Mouse (Mus musculus) limb, embryonic 14.5 days (tissue): ENCODE data around the gene Uqcrq. TPM values are rescaled to one million over a fixed set of nuclear protein-coding genes. Genes with fewer than 3 reads are reported as not detected.

ENCODE experiments used
- ATAC-seq: fragments of 200-750 bp; cut with Nextera tagmentation; 2 replicates; pipeline ENCODE4 v1.8.0; 2017; ENCODE audit warnings: low read depth, moderate number of reproducible peaks, moderate TSS enrichment; ENCODE audit not compliant: low FRiP score
- DNase-seq: peaks from one replicate; pipeline ENCODE4 v3.0.0-alpha.2; 2015; ENCODE audit warnings: low spot score
- H3K27ac ChIP-seq: fragments of 300-500 bp; sonication (generic); replicated peaks from 2 replicates; pipeline ENCODE4 v1.5.1; 2014; ENCODE audit warnings: low read depth, mild to moderate bottlenecking, low read length, moderate library complexity, mixed read lengths
- H3K27me3 ChIP-seq: fragments of 300-500 bp; sonication (generic); 2 replicates; pipeline ENCODE4 v1.6.1; 2014; ENCODE audit warnings: low read length, mixed read lengths; ENCODE audit not compliant: control insufficient read depth, insufficient read depth
- H3K36me3 ChIP-seq: fragments of 300-500 bp; sonication (generic); 2 replicates; pipeline ENCODE4 v1.6.1; 2014; ENCODE audit warnings: mild to moderate bottlenecking, low read length, moderate library complexity, mixed read lengths; ENCODE audit not compliant: control insufficient read depth, insufficient read depth
- H3K4me1 ChIP-seq: fragments of 300-500 bp; sonication (generic); 2 replicates; pipeline ENCODE4 v1.6.1; 2014; ENCODE audit warnings: antibody characterized with exemption, low read length, mixed read lengths; ENCODE audit not compliant: control insufficient read depth, insufficient read depth
- H3K4me2 ChIP-seq: fragments of 300-500 bp; sonication (generic); replicated peaks from 2 replicates; pipeline ENCODE4 v1.6.1; 2014; ENCODE audit warnings: low read depth, mild to moderate bottlenecking, low read length, moderate library complexity; ENCODE audit not compliant: severe bottlenecking
- H3K4me3 ChIP-seq: fragments of 300-500 bp; sonication (generic); replicated peaks from 2 replicates; pipeline ENCODE4 v1.5.1; 2014; ENCODE audit warnings: low read length
- H3K9ac ChIP-seq: fragments of 300-500 bp; sonication (generic); 2 replicates; pipeline ENCODE4 v1.6.1; 2014; ENCODE audit warnings: mild to moderate bottlenecking, low read depth, low read length, moderate library complexity; ENCODE audit not compliant: severe bottlenecking
- H3K9me3 ChIP-seq: fragments of 300-500 bp; sonication (generic); 2 replicates; pipeline ENCODE4 v1.6.1; 2016; ENCODE audit warnings: low read length; ENCODE audit not compliant: control insufficient read depth
- POLR2A ChIP-seq: fragments of 200-500 bp; IDR thresholded peaks from 2 replicates; pipeline ENCODE4 v1.8.0; 2012; ENCODE audit warnings: inconsistent platforms, mild to moderate bottlenecking, moderate library complexity, borderline replicate concordance; ENCODE audit not compliant: insufficient read depth, insufficient read length; ENCODE audit errors: extremely low read depth
- whole genome bisulfite sequencing: fragments of 180-500 bp; shearing (Covaris S2); extraction: QIAGEN DNeasy Blood & Tissue Kit; methylation state at CpG from one replicate; pipeline ENCODE4 v1.1.7; 2014; 5-methylcytosine and 5-hydroxymethylcytosine counted together
- polyA plus RNA-seq, 2 experiments: library from polyadenylated mRNA; depleted of rRNA in 1 of 2; stranded (reverse) in 1 of 2; unstranded in 1 of 2; fragments of >200 nt; fragmentation: Nextera tagmentation in 1 of 2; extraction: Ambion mirVana in 1 of 2; gene quantifications; 2 replicates each; pipeline versions ENCODE4 v1.2.1 to v1.2.3; 2012 to 2014

The Uqcrq gene
- polyA plus RNA-seq, 2 experiments, result 230 to 554 TPM

DNA sequence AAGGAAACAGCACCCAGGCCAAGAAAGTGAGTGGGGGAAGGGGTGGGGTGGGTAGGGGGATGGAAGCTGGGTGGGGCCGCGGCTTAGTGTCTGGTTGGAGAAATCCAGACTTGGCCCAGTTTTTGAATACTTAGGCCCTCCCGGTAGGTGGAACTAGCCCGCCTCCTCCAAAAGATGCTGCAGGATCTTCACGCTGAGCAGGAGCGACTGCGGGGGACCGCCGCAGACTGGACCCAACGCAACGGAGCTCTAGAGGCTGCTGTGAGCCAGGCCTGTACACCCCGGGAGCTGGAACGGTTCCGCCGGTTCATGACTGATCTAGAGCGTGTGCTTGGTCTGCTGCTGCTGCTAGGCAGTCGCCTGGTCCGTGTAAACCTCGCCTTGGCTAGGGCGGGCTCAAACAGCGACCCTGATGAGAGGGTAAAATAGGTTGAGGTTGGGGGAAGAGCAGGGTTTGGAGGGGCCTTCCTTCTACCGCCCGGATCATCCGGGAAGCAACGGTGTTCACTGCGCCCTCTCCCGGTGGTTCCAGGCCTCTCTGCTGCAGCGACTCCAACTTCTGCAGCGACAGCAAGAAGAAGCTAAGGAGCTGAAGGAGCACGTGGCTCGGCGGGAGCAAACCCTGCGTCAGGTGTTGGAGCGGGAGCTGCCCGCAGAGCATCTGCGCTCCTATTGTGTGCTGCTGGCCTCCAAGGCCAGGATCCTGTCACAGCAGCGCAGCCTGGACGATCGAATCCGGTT lies 35.8 kb upstream of the Uqcrq start:
- Histone ChIP-seq H3K9ac (peak overlapping the region; percentile 48), H3K4me1 (peaks cover 20% of the 10 kb centered on the region), H3K27ac (no peak overlapping the region), H3K4me3 (peak overlapping the region; percentile 21), H3K27me3 (peaks cover 57% of the 10 kb centered on the region), H3K36me3 (peaks cover 8% of the 10 kb centered on the region; the same call in 1 of the 2 replicates), H3K4me2 (peak overlapping the region; percentile 51), H3K9me3 (no peaks in the 10 kb centered on the region)
- 8% methylated on average over 40 of the region's 40 CpGs for WGBS
- ATAC-seq (peak; percentile 60; the same call in 1 of the 2 replicates), DNase-seq (peak; percentile 81)
- TF ChIP-seq POLR2A, result no peak

DNA sequence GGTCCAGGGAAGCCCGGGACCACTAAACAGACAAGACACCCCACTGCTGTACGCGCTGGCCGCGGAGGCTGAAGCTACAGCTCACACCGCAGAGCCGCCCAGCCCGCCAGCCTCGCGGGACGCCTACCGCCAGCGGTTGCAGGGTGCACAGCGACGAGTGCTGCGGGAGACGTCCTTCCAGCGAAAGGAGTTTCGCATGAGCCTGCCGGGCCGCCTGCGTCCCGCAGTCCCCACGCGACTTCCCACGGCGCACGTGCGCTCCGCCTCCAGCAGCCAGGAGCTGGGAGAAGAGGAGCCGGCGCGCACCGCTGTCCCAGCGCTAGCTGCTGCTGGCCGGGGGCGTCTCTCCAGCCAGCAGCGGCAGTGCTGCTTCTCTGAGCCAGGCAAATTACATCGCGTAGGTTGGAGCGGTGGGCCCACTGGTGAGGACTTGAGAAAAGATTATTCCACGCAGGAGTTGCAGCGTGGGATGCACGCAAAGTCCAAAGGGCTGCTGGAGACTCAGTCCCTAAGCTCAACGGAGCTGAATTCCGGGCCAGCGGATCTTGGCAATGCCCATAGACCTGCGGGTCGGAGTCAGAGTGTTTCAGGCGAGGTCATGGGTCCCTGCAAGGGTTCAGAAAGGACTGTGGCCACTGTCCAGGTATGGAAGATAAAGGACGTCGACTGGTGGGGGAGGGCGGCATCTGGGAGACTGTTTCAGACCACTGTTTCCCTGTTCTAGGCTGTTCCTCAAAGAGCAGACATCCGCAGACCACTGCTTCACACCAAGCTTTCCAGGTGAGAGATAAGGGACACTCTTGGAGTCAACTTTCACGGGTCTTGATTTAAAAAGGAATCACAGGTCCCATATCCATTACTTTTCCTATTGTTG lies 33.2 kb upstream of the Uqcrq start:
- no peak for DNase-seq
- no peaks in the 10 kb centered on the region for H3K9me3 ChIP-seq
- H3K9ac ChIP-seq, result 0 out of 2 replicates have a peak overlapping the region, but pooled peaks have one; percentile 21
- peak overlapping the region; percentile 69 for H3K4me2 ChIP-seq
- H3K36me3 ChIP-seq, result peaks cover 8% of the 10 kb centered on the region; the same call in 1 of the 2 replicates
- H3K4me3 ChIP-seq, result peak overlapping the region; percentile 38
- ATAC-seq, result no peak
- H3K27me3 ChIP-seq, result peaks cover 47% of the 10 kb centered on the region
- peaks cover 11% of the 10 kb centered on the region for H3K4me1 ChIP-seq
- TF ChIP-seq POLR2A, result no peak
- no peak overlapping the region for H3K27ac ChIP-seq
- 12% methylated on average over 51 of the region's 55 CpGs for WGBS

DNA sequence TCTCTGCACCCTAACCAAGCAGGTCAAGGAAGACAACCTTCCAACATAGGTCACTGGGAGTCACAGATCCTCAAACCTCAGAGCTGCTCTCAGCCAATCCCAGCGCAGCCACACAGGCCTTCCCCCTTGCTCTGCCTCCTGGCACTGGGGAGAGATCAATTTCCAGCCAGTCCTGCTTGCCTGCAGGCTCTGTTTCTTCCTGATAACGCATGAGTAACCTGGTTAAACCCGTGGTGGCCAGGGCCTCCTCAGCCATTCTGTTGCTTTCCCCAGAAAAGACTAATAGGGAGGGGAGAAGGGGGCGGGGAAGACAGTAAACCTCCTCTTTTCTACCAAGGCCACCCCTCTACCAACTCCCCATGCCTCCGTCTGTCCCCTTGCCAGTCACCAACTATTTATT lies 31.1 kb upstream of the Uqcrq start:
- Histone ChIP-seq H3K9ac (no peak overlapping the region), H3K4me2 (no peak overlapping the region), H3K27me3 (peaks cover 47% of the 10 kb centered on the region), H3K36me3 (peaks cover 8% of the 10 kb centered on the region; the same call in 1 of the 2 replicates), H3K27ac (no peak overlapping the region), H3K9me3 (no peaks in the 10 kb centered on the region), H3K4me1 (peaks cover 17% of the 10 kb centered on the region), H3K4me3 (no peak overlapping the region)
- TF ChIP-seq POLR2A, result no peak
- WGBS, result 31% methylated on average over 5 of the region's 5 CpGs
- ATAC-seq, result no peak
- DNase-seq, result no peak

DNA sequence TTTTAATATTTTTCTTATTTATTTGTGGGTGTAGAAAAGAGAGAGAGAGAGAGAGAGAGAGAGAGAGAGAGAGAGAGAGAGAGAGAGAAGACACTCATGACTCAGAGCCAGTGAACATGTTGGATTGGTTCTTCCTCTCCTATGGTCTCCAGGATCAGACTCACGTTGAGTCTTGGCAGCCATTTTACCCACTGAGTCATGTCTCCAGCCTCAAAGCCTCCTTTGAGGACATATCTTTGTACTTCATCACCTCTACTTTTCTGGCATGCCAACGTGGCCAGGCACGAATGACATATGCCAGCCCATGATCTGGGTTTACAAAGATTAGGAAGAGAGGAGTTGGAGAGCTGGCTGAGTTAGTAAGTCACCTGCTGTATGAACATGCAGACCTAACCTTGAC lies 29.6 kb upstream of the Uqcrq start:
- no peak for TF ChIP-seq POLR2A
- Histone ChIP-seq H3K27me3 (peaks cover 33% of the 10 kb centered on the region), H3K9me3 (no peaks in the 10 kb centered on the region), H3K9ac (no peak overlapping the region), H3K4me3 (no peak overlapping the region), H3K36me3 (peaks cover 8% of the 10 kb centered on the region; the same call in 1 of the 2 replicates), H3K27ac (no peak overlapping the region), H3K4me1 (peaks cover 12% of the 10 kb centered on the region), H3K4me2 (no peak overlapping the region)
- WGBS, result 83% methylated on average over 3 of the region's 3 CpGs
- no peak for DNase-seq
- no peak for ATAC-seq

DNA sequence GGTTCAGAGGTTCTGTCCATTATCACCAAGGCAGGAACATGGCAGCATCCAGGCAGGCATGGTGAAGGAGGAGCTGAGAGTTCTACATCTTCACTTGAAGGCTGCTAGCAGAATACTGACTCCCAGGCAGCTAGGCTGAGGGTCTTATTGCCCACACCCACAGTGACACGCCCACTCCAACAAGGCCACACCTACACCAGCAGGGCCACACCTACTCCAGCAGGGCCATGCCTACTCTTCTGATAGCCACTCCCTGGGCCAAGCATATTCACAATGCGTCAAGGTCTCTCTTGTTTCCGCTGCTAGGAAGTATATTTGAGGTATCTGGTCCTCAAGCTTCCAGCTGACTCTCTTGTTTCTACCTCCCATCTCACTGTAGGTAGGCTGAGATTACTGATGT lies 28.4 kb upstream of the Uqcrq start:
- no peaks in the 10 kb centered on the region for H3K36me3 ChIP-seq
- H3K9me3 ChIP-seq, result no peaks in the 10 kb centered on the region
- DNase-seq, result no peak
- peaks cover 12% of the 10 kb centered on the region for H3K4me1 ChIP-seq
- H3K4me3 ChIP-seq, result no peak overlapping the region
- no peak for ATAC-seq
- no peak overlapping the region for H3K9ac ChIP-seq
- 64% methylated on average over 3 of the region's 3 CpGs for WGBS
- no peak for TF ChIP-seq POLR2A
- no peak overlapping the region for H3K4me2 ChIP-seq
- H3K27ac ChIP-seq, result no peak overlapping the region
- peaks cover 21% of the 10 kb centered on the region for H3K27me3 ChIP-seq
